Mouse (Mus musculus) adrenal gland, postnatal 36 days (tissue): ENCODE results near the gene Phospho1. TPM values are rescaled to one million over a fixed set of nuclear protein-coding genes. Genes with fewer than 3 reads are reported as not detected.

Experiments used
- DNase-seq, 2 experiments: peaks; one replicate each; pipeline ENCODE4 v3.0.0; 2021; ENCODE audit warnings: mixed read lengths in 1 of 2
- long read RNA-seq, 2 experiments: library from polyadenylated mRNA; stranded (forward); transcript quantifications; one replicate each; pipeline ENCODE4 v2.0.0; 2021; ENCODE audit warnings: borderline sequencing depth in 2 of 2
- total RNA-seq, 2 experiments: library from RNA; stranded (reverse); gene quantifications; 2 replicates each; pipeline ENCODE4 v1.2.3; 2021

Phospho1 gene
- total RNA-seq, result 100 to 1,000 TPM; 119 to 160 TPM
- long read RNA-seq, experiment 1, transcript Phospho1-201 (3 exons, 1,910 nt), result major isoform, 13 of 21 reads
- long read RNA-seq, experiment 1, transcript Phospho1-202 (3 exons, 590 nt), result minor isoform, 5 of 21 reads
- long read RNA-seq, experiment 1, partial matches to known transcripts, result 2 of 21 reads
- long read RNA-seq, experiment 1, other reads (novel, unspliced or antisense), result 1 of 21 reads
- long read RNA-seq, experiment 2, transcript Phospho1-202 (3 exons, 590 nt), result major isoform, 12 of 17 reads
- long read RNA-seq, experiment 2, partial matches to known transcripts, result 2 of 17 reads
- long read RNA-seq, experiment 2, other reads (novel, unspliced or antisense), result 2 of 17 reads

DNA sequence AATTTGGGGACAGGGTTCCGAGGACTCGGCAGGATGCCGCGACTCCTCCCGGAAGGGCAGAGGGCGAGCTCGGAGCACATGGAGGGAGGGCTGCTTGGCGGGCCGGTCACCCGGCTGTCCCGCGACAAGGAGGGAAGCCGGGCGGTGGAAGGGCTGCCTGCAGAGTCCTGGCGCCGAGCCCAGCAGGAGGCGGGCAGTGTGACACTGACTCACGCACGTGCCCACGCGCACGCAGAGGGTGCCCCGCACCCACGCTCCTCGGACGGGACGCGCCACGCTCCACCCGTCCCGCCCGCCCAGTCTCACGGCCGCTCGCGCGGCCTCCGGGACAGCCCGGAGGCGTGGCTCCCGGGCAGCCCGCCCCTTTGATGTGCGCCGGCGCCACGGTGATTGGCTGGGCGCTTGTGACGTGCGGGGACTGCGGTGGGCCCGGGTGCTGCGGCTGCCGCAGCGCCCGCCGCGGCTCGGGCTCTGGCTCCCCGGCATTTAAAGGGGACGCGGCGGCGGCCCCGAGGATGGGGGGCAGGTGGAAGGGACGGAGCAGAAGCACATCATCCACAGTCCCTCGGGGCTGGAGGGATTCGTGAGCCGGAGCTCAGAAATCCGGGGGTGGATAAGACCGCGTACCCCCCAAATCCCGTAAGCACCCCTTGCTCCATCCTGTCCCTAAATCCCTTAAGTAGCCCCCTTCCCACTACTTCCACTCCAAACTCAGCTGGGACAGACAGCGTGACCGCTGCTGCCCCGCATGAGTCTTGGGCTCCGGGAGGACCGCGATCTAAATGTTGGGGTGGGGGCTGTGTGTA lies at the start of gene Phospho1:
Phospho1 (plus strand) TSS at position 429 of the 806 bp plus-strand sequence.
- peak; percentile 96 to 97 for DNase-seq

DNA sequence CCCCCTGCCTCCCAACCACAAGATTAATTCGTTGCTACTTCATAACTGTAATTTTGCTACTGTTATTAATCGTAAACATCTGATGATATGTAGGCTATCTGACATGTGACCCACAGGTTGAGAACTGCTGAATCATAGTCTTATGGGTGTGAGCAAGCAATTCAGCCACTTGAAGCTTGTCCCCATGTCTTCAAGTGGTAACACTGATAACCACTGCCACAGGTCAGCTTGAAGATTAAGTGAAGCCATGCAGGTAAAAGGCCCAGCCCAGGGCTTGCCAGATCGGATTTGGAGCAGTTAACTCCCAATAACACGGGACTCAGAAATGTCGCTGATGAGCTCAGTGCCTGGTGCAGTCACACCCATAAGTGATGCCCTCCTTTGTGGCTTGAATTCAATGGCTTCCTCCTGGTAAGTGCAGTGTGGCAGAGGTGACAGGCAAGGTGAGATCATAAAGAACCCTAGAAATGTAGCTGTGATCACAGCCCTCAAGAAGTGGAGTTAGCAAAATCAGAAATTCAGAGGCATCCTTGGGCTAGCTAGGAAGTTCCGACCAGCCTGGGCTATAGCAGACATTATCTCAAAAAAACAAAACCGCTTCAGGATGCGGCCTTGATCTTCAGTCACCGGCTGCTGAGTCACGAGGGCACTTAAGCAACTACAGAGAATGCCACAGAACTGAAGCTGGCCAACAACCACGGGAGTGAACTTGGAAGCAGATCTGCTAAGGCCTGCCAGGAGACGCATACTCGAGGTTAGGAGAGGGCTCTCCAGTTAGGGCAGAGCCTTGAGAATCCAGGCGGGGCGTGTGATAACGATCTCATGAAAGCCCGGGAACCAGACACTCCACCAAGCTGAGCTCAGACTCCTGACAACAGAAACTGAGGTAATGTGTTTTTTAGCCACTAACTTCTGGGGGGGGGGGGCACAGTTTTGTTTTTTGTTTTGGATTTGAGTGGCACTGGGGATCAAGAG lies 46.7 kb upstream of the Phospho1 start:
- peak; percentile 88 to 91 for DNase-seq

DNA sequence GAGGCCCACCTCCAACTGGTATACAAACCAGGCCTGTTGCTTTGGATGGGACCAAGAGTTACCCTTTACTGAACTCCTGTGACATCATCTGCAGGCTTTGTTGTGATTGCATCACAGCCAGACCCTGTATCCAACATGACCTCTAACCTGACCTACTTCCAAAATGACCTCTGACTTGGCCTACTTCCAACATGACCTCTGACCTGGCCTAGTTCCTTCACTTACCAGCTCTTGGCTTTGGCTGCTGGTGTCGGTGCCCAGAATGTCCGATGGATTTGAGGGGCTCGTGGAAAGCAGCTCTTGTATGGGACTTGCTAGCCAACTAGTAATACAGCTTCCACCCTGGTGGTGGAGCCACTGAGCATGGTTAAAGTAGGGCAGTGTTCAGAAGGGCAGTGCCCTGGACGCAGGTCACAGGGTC lies 45.5 kb upstream of the Phospho1 start:
- DNase-seq, result peak; percentile 41 to 57

DNA sequence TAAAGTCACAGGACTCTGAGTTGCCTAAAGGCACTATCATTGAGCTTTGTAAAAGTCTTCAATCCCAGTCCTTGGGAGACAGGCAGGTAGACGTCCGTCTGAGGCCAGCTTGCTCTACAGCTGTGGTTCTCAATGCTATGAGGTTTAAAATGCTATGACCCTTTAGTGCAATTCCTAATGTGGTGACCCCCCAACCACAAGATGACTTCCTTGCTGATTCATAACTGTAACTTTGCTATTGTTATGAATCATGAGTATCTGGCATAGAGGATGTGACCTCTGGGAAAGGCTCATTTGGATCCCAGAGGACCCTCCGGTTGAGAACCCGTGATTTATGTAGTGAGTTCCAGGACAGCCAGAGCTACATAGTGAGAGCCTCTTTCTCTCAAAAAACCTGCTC lies 44.9 kb upstream of the Phospho1 start:
- no peak for DNase-seq

DNA sequence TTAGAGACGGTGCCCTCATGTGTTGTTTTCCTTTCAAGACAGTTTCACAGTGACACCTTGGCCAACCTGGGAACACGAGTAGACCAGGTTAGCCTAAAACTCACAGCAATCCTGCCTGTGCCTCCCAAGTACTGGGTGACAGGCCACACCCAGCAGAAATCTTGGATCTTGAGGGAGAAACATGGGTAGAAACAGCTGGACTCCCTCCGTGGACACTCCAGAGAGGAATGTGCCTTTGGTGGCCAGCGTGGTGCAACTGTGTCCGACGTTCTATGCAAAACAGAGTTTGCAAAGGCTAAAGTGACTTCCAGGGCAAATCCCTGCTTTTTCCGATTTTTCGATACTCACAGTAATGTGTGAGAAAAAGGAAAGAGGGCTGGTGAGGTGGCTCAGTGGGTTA lies 43.8 kb upstream of the Phospho1 start:
- no peak for DNase-seq

DNA sequence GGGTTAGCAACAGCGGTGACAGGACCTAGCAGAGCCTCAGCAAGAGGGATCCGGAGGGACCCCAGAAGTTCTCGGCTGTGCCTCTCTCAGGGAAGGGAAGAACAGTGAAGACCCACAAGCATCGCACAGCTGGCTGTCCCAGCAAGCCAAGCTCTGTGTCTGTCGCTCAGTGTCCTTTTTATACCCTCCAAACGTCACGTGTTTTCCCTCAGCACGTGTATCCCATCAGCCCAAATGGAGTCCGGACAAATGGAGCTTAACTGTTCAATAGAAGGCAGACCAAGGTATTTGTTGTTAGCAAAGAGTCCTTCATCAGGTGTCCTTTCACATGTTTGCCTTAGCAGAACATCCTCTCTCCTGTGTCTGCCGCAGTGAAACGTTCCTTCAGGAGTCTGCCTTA lies 42.7 kb upstream of the Phospho1 start:
- no peak for DNase-seq

DNA sequence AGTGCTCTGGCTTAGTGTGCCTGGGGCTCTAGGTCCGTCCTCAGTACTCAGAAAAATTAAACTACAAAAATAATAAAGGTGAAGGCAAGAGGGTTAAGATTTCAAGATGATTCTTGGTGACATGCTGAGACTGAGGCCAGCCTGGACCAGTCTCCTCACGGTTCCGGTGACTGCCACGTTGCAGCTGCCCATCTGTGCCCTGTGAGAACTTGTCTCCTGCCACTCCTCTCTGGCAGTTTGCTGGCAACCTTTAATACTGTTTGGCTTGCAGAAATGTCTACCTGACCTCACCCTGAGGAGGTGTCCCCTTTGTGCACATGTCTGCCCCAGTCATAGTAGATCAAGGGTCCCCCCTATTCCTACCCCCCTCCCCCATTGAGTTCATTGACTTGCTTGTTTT lies 40.8 kb upstream of the Phospho1 start:
- no peak for DNase-seq

DNA sequence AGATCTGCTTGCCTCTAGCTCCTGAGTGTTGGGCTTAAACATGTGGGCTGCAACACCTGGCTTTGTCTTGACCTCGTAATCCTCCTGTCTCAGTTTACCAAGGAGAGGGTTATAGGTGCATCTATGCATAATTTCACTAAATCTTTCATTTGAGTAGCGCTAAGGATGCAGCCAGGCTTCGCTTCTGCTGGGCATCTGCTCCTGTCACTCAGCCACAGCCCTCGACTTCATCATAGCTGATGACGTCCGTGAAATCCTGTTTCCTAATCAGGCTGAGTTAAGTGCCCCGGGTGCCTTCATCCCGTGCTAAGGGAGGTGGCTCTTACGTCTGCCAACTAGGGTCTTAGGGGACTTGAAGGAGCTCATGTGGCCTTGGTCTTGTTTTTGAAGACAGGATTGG lies 40.3 kb upstream of the Phospho1 start:
- no peak for DNase-seq

DNA sequence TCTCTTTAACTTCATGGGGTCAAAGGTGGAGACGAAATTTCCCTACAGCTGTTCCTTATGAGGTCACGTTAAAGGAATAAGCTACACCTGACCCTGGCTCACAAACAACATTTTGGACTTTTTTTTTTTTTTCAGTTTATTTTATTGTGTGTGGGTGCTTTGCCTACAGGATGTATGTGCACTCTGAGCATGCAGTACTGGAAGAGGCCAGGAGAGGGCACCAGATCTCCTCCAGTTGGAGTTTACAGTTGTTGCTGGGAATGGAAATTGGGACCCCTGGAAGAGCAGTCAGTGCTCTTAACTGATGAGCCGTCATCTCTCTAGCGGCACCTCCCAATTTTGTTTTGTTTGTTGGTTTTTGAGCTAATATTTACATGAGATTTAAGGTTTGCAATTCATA lies 38.6 kb upstream of the Phospho1 start:
- DNase-seq, result no peak

DNA sequence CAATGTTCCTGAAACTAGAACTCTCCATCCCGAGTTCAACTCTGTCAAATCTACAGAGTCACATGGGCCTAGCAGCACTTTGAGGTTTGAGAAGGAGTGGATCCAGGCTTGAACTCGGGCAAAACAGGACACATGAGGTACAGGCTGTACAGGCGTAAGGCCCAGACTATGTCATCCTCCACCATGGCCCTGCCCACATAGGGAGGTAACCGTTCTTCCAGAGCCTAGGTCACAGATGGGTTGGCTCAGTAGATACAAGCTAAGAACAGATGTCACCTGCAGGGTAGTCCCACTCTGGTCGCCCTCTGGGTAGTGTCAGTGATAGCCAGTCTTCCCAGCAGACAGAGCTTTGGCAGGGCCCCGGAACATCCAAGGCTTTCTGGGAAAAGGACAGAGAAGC lies 37.8 kb upstream of the Phospho1 start:
- no peak for DNase-seq

DNA sequence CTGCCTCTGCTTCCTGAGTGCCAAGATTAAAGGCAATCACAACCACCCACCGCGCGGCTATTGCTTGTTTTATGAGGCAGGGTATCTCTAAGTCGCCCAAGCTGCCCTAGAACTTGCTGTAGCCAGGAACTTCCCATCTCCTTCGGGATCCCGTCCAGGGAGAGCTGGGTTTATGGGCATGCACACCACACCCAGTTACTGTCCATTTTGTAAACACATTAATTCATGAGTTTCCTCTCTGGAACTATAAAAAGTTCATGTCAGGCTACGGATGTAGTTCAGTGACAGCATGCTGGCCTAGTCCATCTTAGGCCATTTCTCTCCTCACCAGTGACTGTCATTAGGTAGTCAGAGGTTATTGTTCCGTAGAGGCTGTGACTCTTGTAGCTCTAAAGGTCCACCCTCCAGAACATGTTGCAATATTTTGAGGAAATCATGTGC lies 34.8 kb upstream of the Phospho1 start:
- DNase-seq, result peak; percentile 35 to 44

DNA sequence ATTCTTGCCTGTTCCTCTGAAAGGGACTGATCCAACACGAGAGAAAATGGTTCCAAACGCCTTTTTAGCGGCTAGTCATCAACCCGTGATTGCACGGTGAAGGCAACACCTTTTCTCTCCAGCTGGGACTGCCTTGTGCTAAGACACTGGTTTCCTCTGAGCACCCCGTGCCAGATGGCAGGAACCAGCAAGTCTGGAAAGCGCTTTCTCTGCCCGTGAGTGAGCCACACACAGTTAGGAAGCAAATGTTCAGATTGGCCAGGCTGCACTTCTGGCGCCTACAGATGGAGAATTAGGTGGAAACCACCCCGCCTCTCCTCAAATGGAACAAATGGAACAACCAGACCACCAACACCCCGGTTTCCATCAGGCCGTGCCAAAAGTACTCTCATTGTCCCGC lies 32.5 kb upstream of the Phospho1 start:
- no peak for DNase-seq

DNA sequence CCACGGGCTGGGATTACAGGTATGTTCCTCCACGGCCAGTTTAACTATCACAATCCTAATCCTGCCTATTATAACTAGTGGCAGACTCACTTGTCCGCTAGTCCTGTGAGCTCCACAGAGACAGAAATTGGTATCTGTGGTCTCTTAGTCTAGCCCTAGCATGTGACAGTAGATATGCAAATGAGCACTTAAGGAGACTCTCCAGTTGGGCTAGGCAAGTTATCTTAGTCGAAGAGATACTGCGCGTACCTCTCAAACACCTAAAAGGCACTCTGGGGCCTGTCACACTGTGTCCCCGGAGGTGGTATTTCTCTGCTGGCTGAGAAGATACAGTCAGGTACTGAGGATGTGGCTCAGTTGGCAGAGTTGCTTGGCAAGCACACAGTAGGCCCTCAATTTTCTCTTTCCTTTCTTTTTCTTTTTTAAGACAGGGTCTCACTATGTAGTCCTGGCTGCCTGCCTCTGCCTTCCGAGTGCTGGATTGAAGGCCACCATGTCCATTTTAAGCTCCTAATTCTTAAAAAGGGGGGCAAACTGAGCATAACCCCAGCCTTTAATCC lies 31.3 kb upstream of the Phospho1 start:
- DNase-seq, result no peak

DNA sequence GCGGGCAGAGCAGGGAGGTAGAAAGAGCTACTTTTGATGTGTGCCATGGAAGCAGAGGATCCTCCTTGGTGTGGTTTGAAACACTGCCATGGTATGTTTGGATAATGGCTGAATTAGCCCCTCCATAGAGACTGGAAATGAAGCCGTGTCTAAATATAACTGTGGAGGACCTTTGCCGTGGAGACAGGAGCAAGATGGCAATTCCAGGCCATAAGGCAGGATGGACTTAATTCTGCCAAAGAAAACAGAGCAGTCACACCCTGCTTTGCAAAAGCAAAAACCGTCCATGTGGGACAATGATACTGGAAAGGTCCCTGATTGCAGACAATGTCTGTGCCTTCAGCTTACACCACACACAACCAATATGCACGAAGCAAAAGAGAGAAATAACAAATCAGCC lies 30.1 kb upstream of the Phospho1 start:
- DNase-seq, result no peak

DNA sequence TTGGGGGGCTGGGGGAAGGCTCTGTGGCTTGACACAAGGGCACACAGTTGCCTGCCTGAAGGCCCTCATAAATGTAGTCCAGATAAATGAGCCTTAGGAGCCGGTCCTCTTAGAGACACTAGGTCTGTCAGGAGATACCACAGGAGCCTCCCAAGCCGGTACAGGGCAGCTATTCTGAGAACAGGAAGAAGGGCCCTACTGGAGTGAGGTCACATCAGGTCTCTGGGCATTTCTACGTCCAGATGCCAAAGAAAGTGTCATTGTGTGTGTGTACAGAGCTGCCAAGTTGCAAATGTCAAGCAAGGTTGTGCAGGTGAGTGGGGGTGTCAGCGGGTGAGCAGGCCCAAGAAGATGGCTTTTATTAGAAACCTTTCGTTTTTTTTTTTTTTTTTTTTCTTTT lies 28.7 kb upstream of the Phospho1 start:
- no peak for DNase-seq

DNA sequence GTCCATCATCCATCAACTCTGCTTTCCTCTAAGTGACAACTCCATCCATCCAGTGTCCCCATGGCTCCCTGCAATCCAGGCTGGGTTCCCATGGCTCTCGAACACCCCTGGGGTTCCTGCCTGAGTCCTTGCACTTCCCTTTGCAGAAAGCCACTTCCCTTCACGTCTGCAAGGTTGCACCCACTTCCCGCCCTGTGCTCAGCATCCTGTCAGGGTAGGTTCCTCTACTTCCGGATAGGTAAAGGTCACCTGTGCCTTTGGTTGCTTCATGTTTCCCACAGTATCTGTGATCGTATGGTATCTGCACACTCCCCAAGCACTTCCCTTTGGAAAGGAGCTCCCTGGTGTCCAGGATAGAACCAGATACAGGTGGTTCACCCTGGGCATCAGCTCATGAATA lies 19.3 kb upstream of the Phospho1 start:
- no peak for DNase-seq

DNA sequence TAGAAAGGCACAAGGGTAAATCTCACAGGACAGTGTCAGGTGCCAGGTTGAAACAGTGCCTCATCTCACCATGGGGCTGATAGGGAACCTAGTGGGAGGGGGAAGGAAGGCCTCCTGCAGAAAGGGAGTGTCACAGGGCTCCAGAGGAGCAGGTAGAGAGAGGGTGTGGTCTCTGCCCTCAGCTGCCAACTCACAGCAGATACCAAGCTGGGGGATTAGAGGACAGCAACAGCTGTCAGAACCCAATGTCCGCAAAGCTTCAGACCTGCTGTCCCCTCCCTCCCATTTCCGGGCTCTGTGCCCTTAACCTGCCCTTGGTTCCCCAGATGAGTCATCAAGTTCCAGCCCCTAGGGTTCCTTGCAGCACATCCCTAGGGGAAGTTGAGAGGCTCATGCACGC lies 18.8 kb upstream of the Phospho1 start:
- peak; percentile 77 to 78 for DNase-seq

DNA sequence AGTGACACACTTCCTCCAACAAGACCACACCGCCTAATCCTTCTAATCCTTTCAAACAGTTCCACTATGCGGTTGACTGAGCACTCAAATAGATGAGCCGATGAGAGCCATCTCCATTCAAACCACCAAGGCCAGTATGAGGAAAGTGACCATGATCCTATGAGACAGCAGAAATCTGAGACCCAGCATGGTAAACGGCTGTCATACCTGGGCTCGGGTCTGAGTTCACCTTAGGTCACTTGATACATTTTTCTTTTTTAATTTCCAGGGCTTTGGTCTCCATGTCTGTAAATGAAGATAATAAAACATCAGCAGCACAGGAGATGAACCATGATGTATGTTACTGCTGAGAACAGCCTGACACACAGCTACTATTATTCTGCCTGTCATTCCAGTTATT lies 16.4 kb upstream of the Phospho1 start:
- DNase-seq, result no peak

DNA sequence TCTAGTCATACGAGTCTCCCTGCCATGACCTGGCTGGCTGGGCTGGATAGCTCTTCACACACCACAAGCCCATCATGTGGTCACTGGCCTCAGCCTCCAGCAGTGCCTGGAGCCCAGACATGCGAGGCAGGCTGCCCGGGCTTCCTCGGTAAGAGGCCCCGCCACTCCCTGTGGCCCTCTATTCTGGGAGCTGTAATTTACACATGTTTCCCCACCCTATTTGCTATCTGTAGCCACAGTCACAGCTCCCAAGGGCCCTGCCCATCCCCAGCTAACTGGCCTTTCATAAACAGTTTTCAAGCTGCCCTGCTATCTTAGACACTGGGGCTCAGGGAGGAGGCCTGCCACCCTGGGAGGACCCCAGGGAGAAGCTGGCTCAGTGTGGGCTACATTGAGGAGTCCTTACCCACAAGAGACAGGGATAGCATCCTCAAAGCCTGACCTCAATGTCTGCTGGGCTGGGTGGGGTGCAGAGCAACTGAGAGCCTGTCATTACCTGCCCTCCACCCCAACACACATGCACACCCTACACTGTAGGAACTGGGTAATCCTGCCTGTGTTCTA lies 15.8 kb upstream of the Phospho1 start:
- DNase-seq, result no peak

DNA sequence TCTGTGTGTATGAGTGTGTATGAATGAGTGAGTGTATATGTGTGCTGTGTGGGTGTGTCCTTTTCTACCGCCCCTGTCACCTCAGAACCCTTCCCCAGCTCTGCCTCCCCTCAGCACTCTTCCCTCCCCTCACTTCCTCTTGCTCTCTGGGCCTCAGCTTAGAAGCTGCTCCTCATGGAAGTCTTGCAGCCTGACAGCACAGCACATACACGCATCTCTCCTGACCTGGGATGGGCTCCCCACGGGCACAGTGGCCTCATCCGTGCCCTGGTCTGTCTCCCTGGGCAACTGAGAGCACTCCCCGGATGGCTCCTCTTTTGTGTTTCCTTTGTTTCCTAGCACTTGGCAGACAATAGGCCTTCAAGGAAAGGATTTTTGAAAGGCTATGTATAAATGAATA lies 14.7 kb upstream of the Phospho1 start:
- no peak for DNase-seq

DNA sequence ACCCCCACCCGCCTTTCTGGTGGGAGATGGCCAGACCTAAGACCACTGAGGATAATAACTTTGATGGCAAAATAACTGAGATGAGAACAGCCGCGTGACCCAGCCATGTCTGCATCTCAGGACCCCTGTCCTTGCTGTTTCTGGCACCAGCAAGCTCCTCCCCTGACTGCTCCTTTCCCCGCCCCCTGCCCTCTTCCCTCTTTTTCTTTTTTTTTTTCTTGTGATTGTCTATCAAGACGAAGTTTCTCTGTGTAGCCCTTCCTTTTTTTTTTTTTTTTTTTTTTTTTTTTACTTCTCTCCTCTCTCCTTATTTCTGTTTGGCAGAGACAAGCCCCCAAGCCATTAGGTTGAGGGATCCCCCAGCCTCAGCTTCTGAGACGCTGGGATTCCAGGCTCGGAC lies 13.5 kb upstream of the Phospho1 start:
- DNase-seq, result no peak

DNA sequence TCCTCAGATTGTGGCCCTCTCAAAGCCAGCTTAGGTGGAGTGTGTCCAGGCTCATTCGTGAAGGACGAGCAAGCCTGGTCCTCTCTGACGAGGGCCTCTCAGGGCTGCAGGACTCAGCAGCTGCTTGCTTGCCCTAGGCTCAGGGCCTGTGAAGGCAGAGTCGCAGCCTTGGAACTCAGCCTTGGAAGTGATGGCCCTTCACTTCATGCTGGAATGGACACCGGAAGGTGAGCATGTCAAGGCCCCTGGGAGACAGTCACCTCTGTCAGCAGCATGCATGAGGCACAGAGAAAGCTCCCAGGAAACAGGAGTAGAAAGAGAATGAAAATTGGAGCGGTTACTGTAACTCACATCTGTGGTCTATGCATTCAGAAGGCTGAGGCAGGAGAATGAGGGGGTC lies 12.6 kb upstream of the Phospho1 start:
- peak in 1 of 2 experiments; percentile 57 for DNase-seq
